Mouse (Mus musculus): Measurements from ENCODE around the gene 2900011O08Rik. TPM values are rescaled to one million over a fixed set of nuclear protein-coding genes. Genes with fewer than 3 reads are reported as not detected.

The 2900011O08Rik gene
- polyA plus RNA-seq (2015; fragmentation: Nextera tagmentation; extraction: Ambion mirVana) = 0.08 and 0.13 TPM in 2 replicates

GRCm38 (mm10) chr16:13986574-13987478, at the start of gene 2900011O08Rik, which contains the start of gene Ifitm7:
TSS of gene 2900011O08Rik (plus strand) at chr16:13986604.
TSS of gene Ifitm7 (minus strand) at chr16:13986888.
- no peak; the same call in 1 of the 2 replicates for ATAC-seq (ENCODE audit: low read depth)
- no peaks in the 10 kb centered on the region for H3K36me3 ChIP-seq (ENCODE audit: control insufficient read depth, insufficient read depth)
- no peak within 1 kb of the TSS for H3K9ac ChIP-seq (ENCODE audit: low read depth, low read length)
- no peaks in the 10 kb centered on the region for H3K9me3 ChIP-seq (replicated peaks; ENCODE audit: control insufficient read depth, low read length)
- WGBS (ENCODE audit: insufficient replicate concordance) = 2% methylated on average over 31 of the region's 31 CpGs
- H3K27ac ChIP-seq (ENCODE audit: low read length) = no peak within 1 kb of the TSS
- peak within 1 kb of the TSS; percentile 40 for H3K4me3 ChIP-seq (ENCODE audit: low read depth, low read length)
- H3K4me1 ChIP-seq (ENCODE audit: control insufficient read depth, low read depth, low read length) = peaks cover 3% of the 10 kb centered on the region; the same call in 1 of the 2 replicates
- no peaks in the 10 kb centered on the region; the same call in 1 of the 2 replicates for H3K27me3 ChIP-seq (ENCODE audit: control insufficient read depth, insufficient read depth, low read depth, low read length)
- H3K4me2 ChIP-seq (ENCODE audit: low read depth, low read length) = peak within 1 kb of the TSS; percentile 64

- H3K36me3 ChIP-seq (ENCODE audit: control insufficient read depth, insufficient read depth) = no peaks in the 10 kb centered on the region
- peaks cover 17% of the 10 kb centered on the region for H3K27me3 ChIP-seq (ENCODE audit: control insufficient read depth, insufficient read depth, low read depth, low read length)
- ATAC-seq (ENCODE audit: low read depth) = peak; percentile 85
- no peak overlapping the region; the same call in 1 of the 2 replicates for H3K9ac ChIP-seq (ENCODE audit: low read depth, low read length)
- H3K4me3 ChIP-seq (ENCODE audit: low read depth, low read length) = peak overlapping the region; percentile 50
- H3K27ac ChIP-seq (ENCODE audit: low read length) = no peak overlapping the region
- H3K4me2 ChIP-seq (ENCODE audit: low read depth, low read length) = peak overlapping the region; percentile 54
- no peaks in the 10 kb centered on the region for H3K4me1 ChIP-seq (ENCODE audit: control insufficient read depth, low read depth, low read length)
- 7% methylated on average over 28 of the region's 28 CpGs for WGBS (ENCODE audit: insufficient replicate concordance)
- H3K9me3 ChIP-seq (replicated peaks; ENCODE audit: control insufficient read depth, low read length) = no peaks in the 10 kb centered on the region
These were observed 46.1 kb upstream of the 2900011O08Rik start for GRCm38 (mm10) chr16:13940139-13940846.

DNA sequence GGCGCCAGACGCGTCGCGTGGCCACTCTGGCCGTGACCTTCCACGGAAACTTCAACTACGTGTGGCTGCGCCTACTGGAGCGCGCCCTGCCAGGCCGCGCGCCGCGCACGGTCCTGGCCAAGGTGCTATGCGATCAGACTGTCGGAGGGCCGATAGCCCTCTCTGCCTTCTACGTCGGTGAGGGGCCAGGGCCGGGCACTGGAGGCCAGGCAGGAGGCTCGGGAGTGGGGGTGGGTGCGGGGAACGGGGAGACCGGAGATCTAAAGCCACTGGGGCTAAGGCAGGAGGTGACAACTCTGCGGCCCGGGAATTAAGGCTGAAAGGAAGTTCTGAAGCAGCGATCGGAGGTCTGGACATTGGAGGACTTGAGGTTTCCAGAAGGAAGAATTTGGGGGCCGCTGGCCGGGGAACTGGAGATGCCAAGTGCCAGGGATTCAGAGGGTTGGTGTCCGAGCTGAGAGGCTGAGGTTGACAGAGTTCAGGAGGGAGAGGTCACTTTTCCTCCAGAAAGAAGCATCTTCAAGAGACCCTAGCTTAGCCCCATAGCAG, 45.5 kb upstream of the 2900011O08Rik start:
- peak; percentile 45 for ATAC-seq (ENCODE audit: low read depth)
- Histone ChIP-seq H3K27me3 (ENCODE audit: control insufficient read depth, insufficient read depth, low read depth, low read length) (peaks cover 17% of the 10 kb centered on the region), H3K9me3 (replicated peaks; ENCODE audit: control insufficient read depth, low read length) (no peaks in the 10 kb centered on the region), H3K36me3 (ENCODE audit: control insufficient read depth, insufficient read depth) (no peaks in the 10 kb centered on the region), H3K27ac (ENCODE audit: low read length) (no peak overlapping the region), H3K9ac (ENCODE audit: low read depth, low read length) (no peak overlapping the region; the same call in 1 of the 2 replicates), H3K4me3 (ENCODE audit: low read depth, low read length) (peak overlapping the region; percentile 50), H3K4me2 (ENCODE audit: low read depth, low read length) (peak overlapping the region; percentile 54), H3K4me1 (ENCODE audit: control insufficient read depth, low read depth, low read length) (no peaks in the 10 kb centered on the region)
- 3% methylated on average over 34 of the region's 34 CpGs for WGBS (ENCODE audit: insufficient replicate concordance)

DNA sequence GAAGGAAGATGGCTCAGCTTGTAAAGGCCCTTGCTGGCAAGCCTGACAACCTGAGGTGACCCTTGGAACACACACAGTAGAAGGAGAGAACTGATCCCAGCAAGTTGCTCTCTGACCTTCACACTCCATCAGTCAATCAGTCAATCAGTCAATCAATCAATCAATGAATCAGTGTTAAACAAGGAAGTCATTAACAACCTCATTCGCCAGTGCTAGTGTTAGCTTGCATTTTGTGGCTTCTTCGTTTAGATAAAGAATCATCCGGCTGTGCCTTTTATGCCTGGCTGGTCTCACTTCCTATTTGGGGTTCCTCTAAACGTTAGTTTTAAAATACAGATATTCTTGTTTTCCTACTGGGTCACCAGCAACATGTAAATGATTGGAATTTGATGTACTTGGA, 42.2 kb upstream of the 2900011O08Rik start:
- H3K4me2 ChIP-seq (ENCODE audit: low read depth, low read length) = no peak overlapping the region
- H3K36me3 ChIP-seq (ENCODE audit: control insufficient read depth, insufficient read depth) = no peaks in the 10 kb centered on the region
- no peaks in the 10 kb centered on the region for H3K4me1 ChIP-seq (ENCODE audit: control insufficient read depth, low read depth, low read length)
- H3K27ac ChIP-seq (ENCODE audit: low read length) = no peak overlapping the region
- ATAC-seq (ENCODE audit: low read depth) = no peak
- WGBS (ENCODE audit: insufficient replicate concordance) = 10% methylated on average over 4 of the region's 4 CpGs
- H3K9ac ChIP-seq (ENCODE audit: low read depth, low read length) = no peak overlapping the region
- H3K4me3 ChIP-seq (ENCODE audit: low read depth, low read length) = no peak overlapping the region
- peaks cover 17% of the 10 kb centered on the region for H3K27me3 ChIP-seq (ENCODE audit: control insufficient read depth, insufficient read depth, low read depth, low read length)
- no peaks in the 10 kb centered on the region for H3K9me3 ChIP-seq (replicated peaks; ENCODE audit: control insufficient read depth, low read length)

DNA sequence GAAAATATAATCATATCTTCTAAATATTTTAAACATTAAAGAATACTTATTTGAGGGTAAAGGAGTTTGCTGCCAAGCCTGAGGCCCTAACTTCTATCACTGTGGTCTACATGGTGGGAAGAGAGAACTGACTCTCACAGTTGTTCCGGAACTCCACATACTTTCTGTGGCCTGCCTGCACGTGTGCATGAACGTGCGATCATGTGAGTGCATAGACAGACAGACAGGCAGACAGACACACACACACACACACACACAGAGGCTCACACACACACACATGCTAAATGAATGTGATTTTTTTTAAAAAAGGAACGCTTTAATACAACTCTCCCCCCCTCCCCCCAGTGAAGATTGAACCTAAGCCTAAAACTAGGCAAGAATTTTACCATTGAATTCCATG, 41.7 kb upstream of the 2900011O08Rik start:
- Histone ChIP-seq H3K27me3 (ENCODE audit: control insufficient read depth, insufficient read depth, low read depth, low read length) (peaks cover 17% of the 10 kb centered on the region), H3K36me3 (ENCODE audit: control insufficient read depth, insufficient read depth) (no peaks in the 10 kb centered on the region), H3K9me3 (replicated peaks; ENCODE audit: control insufficient read depth, low read length) (no peaks in the 10 kb centered on the region), H3K9ac (ENCODE audit: low read depth, low read length) (no peak overlapping the region), H3K4me2 (ENCODE audit: low read depth, low read length) (no peak overlapping the region), H3K4me3 (ENCODE audit: low read depth, low read length) (no peak overlapping the region), H3K4me1 (ENCODE audit: control insufficient read depth, low read depth, low read length) (no peaks in the 10 kb centered on the region), H3K27ac (ENCODE audit: low read length) (no peak overlapping the region)
- WGBS (ENCODE audit: insufficient replicate concordance) = 64% methylated on average over 5 of the region's 5 CpGs
- no peak for ATAC-seq (ENCODE audit: low read depth)

DNA sequence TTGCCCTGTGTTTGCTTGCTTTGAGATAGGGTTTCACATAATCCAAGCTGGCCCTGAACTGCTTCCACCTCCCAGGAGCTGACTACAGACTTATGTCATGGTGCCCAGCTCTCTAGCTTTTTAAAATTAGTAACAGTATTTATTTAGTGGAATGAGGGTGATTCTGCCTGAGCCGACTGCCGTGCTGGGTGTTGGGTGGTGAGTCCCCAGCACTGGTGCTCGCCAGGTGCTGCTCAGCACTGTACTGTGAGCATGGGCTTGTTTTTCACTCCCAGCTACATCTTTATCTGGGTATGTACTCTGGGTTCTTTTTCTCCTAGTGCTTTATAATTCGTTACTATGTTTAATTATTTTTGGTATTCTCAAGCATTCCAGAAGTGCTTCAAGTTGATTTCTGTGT, 41.3 kb upstream of the 2900011O08Rik start:
- WGBS (ENCODE audit: insufficient replicate concordance) = 57% methylated on average over 4 of the region's 4 CpGs
- ATAC-seq (ENCODE audit: low read depth) = no peak
- H3K27me3 ChIP-seq (ENCODE audit: control insufficient read depth, insufficient read depth, low read depth, low read length) = peaks cover 15% of the 10 kb centered on the region
- H3K4me3 ChIP-seq (ENCODE audit: low read depth, low read length) = no peak overlapping the region
- no peaks in the 10 kb centered on the region for H3K9me3 ChIP-seq (replicated peaks; ENCODE audit: control insufficient read depth, low read length)
- H3K27ac ChIP-seq (ENCODE audit: low read length) = no peak overlapping the region
- H3K9ac ChIP-seq (ENCODE audit: low read depth, low read length) = no peak overlapping the region
- H3K4me1 ChIP-seq (ENCODE audit: control insufficient read depth, low read depth, low read length) = no peaks in the 10 kb centered on the region
- H3K4me2 ChIP-seq (ENCODE audit: low read depth, low read length) = no peak overlapping the region
- no peaks in the 10 kb centered on the region for H3K36me3 ChIP-seq (ENCODE audit: control insufficient read depth, insufficient read depth)

DNA sequence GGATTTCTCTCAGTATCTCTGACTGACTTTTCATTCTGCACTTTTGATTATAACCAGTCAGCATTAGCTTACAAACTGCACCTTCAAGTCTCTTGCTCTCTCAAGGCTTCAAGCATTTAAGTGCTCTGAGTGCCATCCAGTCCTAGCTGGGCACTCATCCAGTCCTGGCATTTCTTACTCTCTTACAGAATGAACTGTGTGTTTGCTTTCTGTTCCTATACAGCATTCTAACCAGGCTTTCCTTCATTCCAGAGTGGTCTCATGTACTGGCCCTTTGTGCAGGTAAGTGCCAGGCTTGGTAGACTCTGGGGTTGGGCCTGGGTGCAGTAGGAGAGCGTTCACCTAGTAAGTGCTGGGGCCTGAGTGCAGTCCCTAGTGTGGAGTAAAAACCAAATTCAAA, 40.1 kb upstream of the 2900011O08Rik start:
- Histone ChIP-seq H3K4me1 (ENCODE audit: control insufficient read depth, low read depth, low read length) (no peaks in the 10 kb centered on the region), H3K9me3 (replicated peaks; ENCODE audit: control insufficient read depth, low read length) (no peaks in the 10 kb centered on the region), H3K27me3 (ENCODE audit: control insufficient read depth, insufficient read depth, low read depth, low read length) (peaks cover 4% of the 10 kb centered on the region), H3K9ac (ENCODE audit: low read depth, low read length) (no peak overlapping the region), H3K36me3 (ENCODE audit: control insufficient read depth, insufficient read depth) (no peaks in the 10 kb centered on the region), H3K4me2 (ENCODE audit: low read depth, low read length) (no peak overlapping the region), H3K4me3 (ENCODE audit: low read depth, low read length) (no peak overlapping the region), H3K27ac (ENCODE audit: low read length) (no peak overlapping the region)
- ATAC-seq (ENCODE audit: low read depth) = no peak
- 74% methylated on average over 1 of the region's 1 CpGs for WGBS (ENCODE audit: insufficient replicate concordance)

GRCm38 (mm10) chr16:13951245-13951644, 35.2 kb upstream of the 2900011O08Rik start:
- H3K27ac ChIP-seq (ENCODE audit: low read length) = no peak overlapping the region
- H3K27me3 ChIP-seq (ENCODE audit: control insufficient read depth, insufficient read depth, low read depth, low read length) = no peaks in the 10 kb centered on the region
- H3K9me3 ChIP-seq (replicated peaks; ENCODE audit: control insufficient read depth, low read length) = no peaks in the 10 kb centered on the region

More at GRCm38 (mm10) chr16:13951245-13951644, 35.2 kb upstream of the 2900011O08Rik start:
- Histone ChIP-seq H3K36me3 (ENCODE audit: control insufficient read depth, insufficient read depth) (no peaks in the 10 kb centered on the region), H3K4me2 (ENCODE audit: low read depth, low read length) (no peak overlapping the region), H3K4me1 (ENCODE audit: control insufficient read depth, low read depth, low read length) (no peaks in the 10 kb centered on the region), H3K9ac (ENCODE audit: low read depth, low read length) (no peak overlapping the region), H3K4me3 (ENCODE audit: low read depth, low read length) (no peak overlapping the region)
- ATAC-seq (ENCODE audit: low read depth) = no peak
- WGBS (ENCODE audit: insufficient replicate concordance) = 59% methylated on average over 3 of the region's 3 CpGs
